Mouse (Mus musculus): Measurements from ENCODE around the gene Adgrg3.

DNA sequence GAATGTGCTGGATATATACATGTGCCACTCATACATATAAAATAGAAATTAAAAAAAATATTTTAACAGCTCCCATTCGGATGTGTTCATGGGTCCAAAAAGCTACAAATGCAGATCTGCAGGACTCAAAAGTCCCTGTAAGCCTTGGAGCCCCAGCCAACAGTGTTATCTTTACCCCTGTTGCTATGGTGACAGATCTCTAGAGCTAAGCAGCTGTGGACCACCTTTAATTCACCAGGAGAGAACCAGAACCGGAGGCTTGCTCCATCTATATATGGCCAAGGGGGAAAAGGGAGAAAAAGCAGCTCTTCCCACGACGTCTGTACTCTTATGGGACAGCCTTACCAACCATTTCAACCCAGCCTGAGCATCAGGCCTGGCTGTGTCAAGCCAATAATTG lies 27.3 kb downstream of the Adgrg3 start:
- no peak for TF ChIP-seq POLR2A (IDR thresholded peaks at IDR 0.05; ENCODE audit: insufficient read length, low read depth)
- TF ChIP-seq MAX (IDR thresholded peaks at IDR 0.05; ENCODE audit: low read depth): no peak
- no peak for TF ChIP-seq USF1 (IDR thresholded peaks at IDR 0.05; ENCODE audit: low read depth)
- no peak for TF ChIP-seq MYOG (IDR thresholded peaks at IDR 0.05; ENCODE audit: control insufficient read depth in 1 of 3, insufficient read depth in 1 of 3, insufficient read length in 2 of 3, low read depth in 2 of 3)
- TF ChIP-seq MYOD1 (IDR thresholded peaks at IDR 0.05; ENCODE audit: control insufficient read depth in 1 of 3, insufficient read length in 2 of 3, low read depth in 2 of 3): no peak
- no peak for TF ChIP-seq E2F4 (IDR thresholded peaks at IDR 0.05; ENCODE audit: insufficient read depth)
- TF ChIP-seq TCF12 (IDR thresholded peaks at IDR 0.05; ENCODE audit: insufficient read depth, poor library complexity, severe bottlenecking): no peak
- no peak for TF ChIP-seq POLR2AphosphoS2 (IDR thresholded peaks at IDR 0.05; ENCODE audit: insufficient read length, low read depth)

All from myocyte (in vitro differentiated cells).